Mouse (Mus musculus) cerebellum, adult 2 months (tissue): ENCODE measurements around the gene Zbtb5.

Experiments used
- CTCF ChIP-seq: fragments of 200-500 bp; IDR thresholded peaks from 2 replicates; pipeline ENCODE4 v1.5.1; 2011; ENCODE audit warnings: low read depth, mild to moderate bottlenecking, control low read depth, low read length, moderate library complexity, borderline replicate concordance; ENCODE audit not compliant: insufficient read depth
- POLR2A ChIP-seq: fragments of 200-500 bp; IDR thresholded peaks from 2 replicates; pipeline ENCODE4 v1.6.1; 2011; ENCODE audit warnings: low read length, control low read depth, borderline replicate concordance; ENCODE audit not compliant: insufficient read depth

DNA sequence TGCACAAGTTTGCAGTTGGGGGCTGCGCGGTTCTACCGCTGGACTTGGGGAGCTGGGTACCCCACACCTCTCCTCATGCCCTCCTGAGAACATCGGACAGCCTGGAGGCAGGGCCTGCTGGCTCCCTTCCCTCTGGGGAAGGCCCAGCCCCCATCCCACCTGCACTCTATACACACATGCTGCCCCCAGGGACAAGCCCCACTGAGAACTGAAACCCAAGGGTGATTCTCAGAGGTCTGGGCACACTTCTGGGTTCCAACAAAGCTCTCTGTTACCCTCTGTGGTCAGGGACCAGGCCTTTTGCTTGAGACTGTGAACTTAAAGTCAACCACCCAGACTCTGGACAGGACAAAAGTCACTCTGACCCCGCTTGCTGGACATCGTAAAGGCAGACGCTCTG is 42.2 kb downstream of the Zbtb5 start:
- no peak for TF ChIP-seq POLR2A
- no peak for TF ChIP-seq CTCF
